Mouse (Mus musculus): Measurements from ENCODE around the gene Tmprss7.
A peak's percentile ranks its signal among the peaks of the same experiment; 100 is the strongest.

- TF ChIP-seq NELFE (IDR thresholded peaks at IDR 0.05; ENCODE audit: low read depth, low read length), result no peak
- TF ChIP-seq BHLHE40 (IDR thresholded peaks at IDR 0.05; ENCODE audit: low read depth, low read length), result no peak
- TF ChIP-seq CTCF (conservative IDR thresholded peaks at IDR 0.05 in 1 of 2, IDR thresholded peaks at IDR 0.05 in 1 of 2; ENCODE audit: low read depth in 2 of 2, low read length in 2 of 2), result peak; percentile 75 to 76
- TF ChIP-seq ZNF384 (IDR thresholded peaks at IDR 0.05; ENCODE audit: low read depth, low read length), result no peak
- TF ChIP-seq ZKSCAN1 (IDR thresholded peaks at IDR 0.05; ENCODE audit: borderline replicate concordance, low read depth, low read length), result no peak
- no peak for TF ChIP-seq KAT2A (IDR thresholded peaks at IDR 0.05; ENCODE audit: insufficient replicate concordance, low read length)
- no peak for TF ChIP-seq MAFK (IDR thresholded peaks at IDR 0.05; ENCODE audit: insufficient replicate concordance, low read length)
Observed at GRCm38 (mm10) chr16:45609300-45609699, 84.2 kb downstream of the Tmprss7 start.

Measured in CH12.LX (cell line).